In the genomic region with DNA sequence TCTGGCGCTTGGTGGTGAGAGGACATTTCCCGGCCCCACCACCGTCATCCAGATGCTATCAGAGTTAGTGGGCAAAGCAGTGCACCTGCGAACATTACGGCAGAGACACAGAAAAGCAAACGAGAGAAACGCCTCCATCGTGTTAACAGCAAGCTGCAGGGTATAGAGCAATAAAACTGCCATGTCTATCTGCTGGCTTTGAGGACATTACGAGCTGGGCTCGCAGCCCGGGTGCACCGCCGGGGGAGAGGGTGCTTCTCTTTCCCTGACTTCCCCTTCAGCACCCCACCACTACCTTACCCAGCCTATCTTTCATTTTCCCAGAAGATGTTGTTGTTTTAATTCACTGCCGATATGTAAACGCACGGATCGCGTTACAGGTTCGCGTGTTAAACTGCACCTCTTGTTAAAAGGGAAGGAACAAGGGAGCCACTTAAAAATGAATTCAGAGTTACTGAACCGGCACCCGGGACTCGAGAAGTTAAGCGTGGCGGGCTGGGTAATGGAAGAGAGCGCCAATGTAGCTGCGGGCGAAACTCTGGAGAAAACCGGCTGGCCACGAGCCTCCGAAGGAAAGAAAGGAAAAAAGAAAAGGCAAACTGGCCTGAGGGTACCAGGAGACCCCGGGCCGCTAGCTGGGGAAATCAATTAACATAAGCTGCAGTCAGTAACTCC, we compare ENCODE assay signal across 10 mouse cellular contexts. TPM values are rescaled to one million over a fixed set of nuclear protein-coding genes. Genes with fewer than 3 reads are reported as not detected.
DNase-seq lines count a peak whose midpoint lies in the region; ATAC-seq and TF ChIP-seq lines count a peak whose summit lies in the region.
"Had no signal": no experiment of that assay in that cellular context is flagged by ENCODE, and none has a peak within 500 bp of the region (broad histone marks: within the 10 kb centered on the region; RNA-seq: fewer than 3 reads in every experiment).

No protein-coding gene starts in this region.

- no peak for ATAC-seq in neural tube, embryonic 15.5 days (ENCODE audit: low FRiP score)
- no peak for ATAC-seq in intestine, embryonic 15.5 days

- H3K9ac ChIP-seq in neural tube, embryonic 15.5 days (replicated peaks) = no peak overlapping the region
- H3K9ac ChIP-seq in intestine, embryonic 15.5 days = no peak overlapping the region

- no peak overlapping the region for H3K27ac ChIP-seq in neural tube, embryonic 15.5 days (replicated peaks)
- no peak overlapping the region for H3K27ac ChIP-seq in intestine, embryonic 15.5 days
- H3K27ac ChIP-seq in olfactory bulb, adult 2 months (ENCODE audit: insufficient read depth, low read depth, low read length) = peak overlapping the region; percentile 99

- no peak for TF ChIP-seq POLR2A in olfactory bulb, adult 2 months (IDR thresholded peaks at IDR 0.05; ENCODE audit: insufficient read depth, low read depth, low read length)

- H3K27me3 ChIP-seq in neural tube, embryonic 15.5 days (replicated peaks) = peaks cover 86% of the 10 kb centered on the region
- H3K27me3 ChIP-seq in intestine, embryonic 15.5 days (replicated peaks) = peaks cover 88% of the 10 kb centered on the region

- H3K4me3 ChIP-seq in neural tube, embryonic 15.5 days (replicated peaks) = no peak overlapping the region
- no peak overlapping the region for H3K4me3 ChIP-seq in intestine, embryonic 15.5 days (replicated peaks)
- H3K4me3 ChIP-seq in olfactory bulb, adult 2 months (ENCODE audit: insufficient read depth, low read depth, low read length) = peak overlapping the region; percentile 81

- H3K36me3 ChIP-seq in neural tube, embryonic 15.5 days = no peaks in the 10 kb centered on the region
- H3K36me3 ChIP-seq in intestine, embryonic 15.5 days = no peaks in the 10 kb centered on the region

- peaks cover 28% of the 10 kb centered on the region for H3K4me1 ChIP-seq in neural tube, embryonic 15.5 days
- H3K4me1 ChIP-seq in intestine, embryonic 15.5 days (replicated peaks) = peaks cover 27% of the 10 kb centered on the region
- H3K4me1 ChIP-seq in olfactory bulb, adult 2 months (ENCODE audit: control insufficient read depth, insufficient read depth, low read length) = peaks cover 6% of the 10 kb centered on the region

- TF ChIP-seq CTCF in olfactory bulb, adult 2 months (IDR thresholded peaks at IDR 0.05; ENCODE audit: insufficient read depth, low read depth, low read length) = no peak

- WGBS in neural tube, embryonic 15.5 days = under 1% methylated on average over 33 of the region's 33 CpGs
- WGBS in intestine, embryonic 15.5 days = under 1% methylated on average over 33 of the region's 33 CpGs
- WGBS in olfactory bulb, adult 2 months = under 1% methylated on average over 33 of the region's 33 CpGs

- intact Hi-C loops in heart, postnatal 14 days (cut with DNase I) = loop anchor here (10.0 kb wide), 2 partner anchors 396 to 566 kb away; no protein-coding TSS in a partner anchor

- no peaks in the 10 kb centered on the region for H3K9me3 ChIP-seq in neural tube, embryonic 15.5 days (replicated peaks)
- H3K9me3 ChIP-seq in intestine, embryonic 15.5 days = no peaks in the 10 kb centered on the region

- no peak overlapping the region for H3K4me2 ChIP-seq in neural tube, embryonic 15.5 days
- H3K4me2 ChIP-seq in intestine, embryonic 15.5 days (replicated peaks) = peak overlapping the region; percentile 30; the same call in 1 of the 2 replicates

- DNase-seq in heart, adult 11 months = peak; percentile 68
- no peak for DNase-seq in heart, postnatal 14 days
- DNase-seq in neural tube, embryonic 10.5 days (ENCODE audit: extremely low spot score, low spot score) = peak; percentile 75
- DNase-seq in cerebellum, postnatal 25 days = no peak
- no peak for DNase-seq in layer of hippocampus, postnatal 25 days (ENCODE audit: extremely low spot score in 1 of 2, low spot score in 1 of 2)
- DNase-seq: lung, adult 2 months had no signal

RNA-seq across cellular contexts. Expression of gene Dlx6, which starts 2.6 kb away (rescaled TPM):
- not detected for total RNA-seq in heart, postnatal 14 days (2021)
- polyA plus RNA-seq in neural tube, embryonic 15.5 days (2015; fragmentation: Nextera tagmentation; extraction: Ambion mirVana) = 0.41 TPM in 1 of 2 replicates, not detected in the other
- polyA plus RNA-seq in intestine, embryonic 15.5 days (2015; fragmentation: Nextera tagmentation; extraction: Ambion mirVana) = 0.16 TPM in 1 of 2 replicates, not detected in the other
- not detected in 2 replicates for polyA plus RNA-seq in olfactory bulb, adult 2 months (2012; ENCODE audit: insufficient read depth, insufficient read length, low replicate concordance, missing spikeins)
- total RNA-seq in layer of hippocampus, postnatal 25 days (2021) = 1 to 10 TPM; 6.2 to 8.1 TPM
- total RNA-seq: heart, postnatal 36 days had no signal
- polyA plus RNA-seq: lung, adult 2 months had no signal

RNA-seq across cellular contexts. Expression of gene Dlx5, which starts 21.3 kb away (rescaled TPM):
- under 1 TPM in 1 of 2 experiments, not detected in 1; 0.41 TPM for total RNA-seq in heart, postnatal 14 days (2021)
- polyA plus RNA-seq in neural tube, embryonic 15.5 days (2015; fragmentation: Nextera tagmentation; extraction: Ambion mirVana) = 0.41 and 0.83 TPM in 2 replicates
- polyA plus RNA-seq in intestine, embryonic 15.5 days (2015; fragmentation: Nextera tagmentation; extraction: Ambion mirVana) = 1.5 and 2.1 TPM in 2 replicates
- polyA plus RNA-seq in olfactory bulb, adult 2 months (2012; ENCODE audit: insufficient read depth, insufficient read length, low replicate concordance, missing spikeins) = not detected in 2 replicates
- 1 to 10 TPM; 4.2 to 6.1 TPM for total RNA-seq in layer of hippocampus, postnatal 25 days (2021)
- polyA plus RNA-seq: lung, adult 2 months had no signal

Comparison
In these comparisons a context has a peak if more than half of its experiments do, and no peak if none do; other contexts are left out.
1. DNase-seq: peak in heart, adult 11 months (single experiment) and neural tube, embryonic 10.5 days (single experiment); none in heart, postnatal 14 days (0 of 2), cerebellum, postnatal 25 days (0 of 2) and layer of hippocampus, postnatal 25 days (0 of 2).